Mouse (Mus musculus) heart, adult 2 months (tissue): ENCODE data around the gene Tmem8.

ENCODE experiments used
- CTCF ChIP-seq: fragments of 200-600 bp; IDR thresholded peaks from 2 replicates; pipeline ENCODE4 v1.8.1; 2022; ENCODE audit warnings: antibody characterized with exemption, mild to moderate bottlenecking, moderate library complexity
- POLR2A ChIP-seq: fragments of 200-500 bp; IDR thresholded peaks from 2 replicates; pipeline ENCODE4 v1.6.1; 2011; ENCODE audit warnings: mild to moderate bottlenecking, low read depth, low read length, control low read depth; ENCODE audit not compliant: insufficient read depth

GRCm38 (mm10) chr17:26070136-26070535, 43.0 kb upstream of the Tmem8 start:
- no peak for TF ChIP-seq POLR2A
- no peak for TF ChIP-seq CTCF
